Mouse (Mus musculus): ENCODE data around the gene Spag6. TPM values are rescaled to one million over a fixed set of nuclear protein-coding genes. Genes with fewer than 3 reads are reported as not detected.

Spag6 gene
- polyA plus RNA-seq, 1 experiment from 2014 or later: not detected

GRCm38 (mm10) chr2:18697591-18698244, 3.9 kb downstream of the Spag6 start:
- ATAC-seq (ENCODE audit: insufficient number of reproducible peaks, low FRiP score, low TSS enrichment, low read depth) (no peak), DNase-seq (ENCODE audit: low spot score) (peak; percentile 37)
- no peak overlapping the region for H3K27ac ChIP-seq (replicated peaks; ENCODE audit: low read depth, low read length)
- no peak overlapping the region for H3K4me2 ChIP-seq (ENCODE audit: low read depth, severe bottlenecking)
- H3K36me3 ChIP-seq (ENCODE audit: control insufficient read depth, insufficient read depth, low read length): no peaks in the 10 kb centered on the region
- H3K9me3 ChIP-seq (ENCODE audit: control insufficient read depth, low read length): no peaks in the 10 kb centered on the region
- no peak overlapping the region for H3K4me3 ChIP-seq (ENCODE audit: low read depth, low read length)
- H3K27me3 ChIP-seq (ENCODE audit: control insufficient read depth, insufficient read depth, low read length): peaks cover 46% of the 10 kb centered on the region
- H3K9ac ChIP-seq (ENCODE audit: low read length): no peak overlapping the region
- 3% methylated on average over 4 of the region's 4 CpGs for WGBS
- H3K4me1 ChIP-seq (ENCODE audit: control insufficient read depth, insufficient read depth, low read length): 0 out of 2 replicates have a peak, but pooled peaks cover 5% of the 10 kb centered on the region

DNA sequence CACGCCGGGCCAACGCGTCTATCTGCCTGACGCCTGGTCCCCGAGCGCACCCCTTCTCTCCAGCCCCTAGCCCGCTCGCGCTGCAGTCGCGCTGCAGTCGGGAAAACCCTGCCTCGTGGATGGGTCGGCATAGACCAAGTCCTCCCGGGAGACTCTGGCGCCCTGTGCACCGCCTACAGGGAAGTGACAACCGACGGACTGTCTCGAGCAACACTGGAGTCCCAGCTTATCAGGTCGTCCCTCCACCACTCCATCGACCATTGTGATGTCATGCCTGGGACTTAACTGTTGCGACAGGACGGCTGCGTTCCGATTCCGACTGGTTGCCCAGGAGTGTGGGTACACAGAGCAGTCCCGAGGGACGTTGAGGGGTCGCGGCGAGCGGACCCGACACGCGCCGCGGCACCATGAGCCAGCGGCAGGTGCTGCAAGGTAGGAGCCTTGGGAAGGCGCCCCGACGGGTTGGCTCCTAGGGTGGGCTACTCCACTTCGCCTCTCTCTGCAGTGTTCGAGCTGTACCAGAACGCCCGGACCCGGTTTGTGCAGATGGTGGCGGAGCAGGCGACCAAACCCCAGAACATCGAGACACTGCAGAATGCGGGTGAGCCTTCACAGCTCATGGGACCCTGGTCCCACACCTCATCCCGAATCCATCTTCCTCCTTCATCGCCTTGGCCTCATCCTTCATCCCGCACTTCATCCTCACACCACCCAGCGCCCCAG, 5.0 kb downstream of the Spag6 start:
- Histone ChIP-seq H3K27me3 (ENCODE audit: control insufficient read depth, insufficient read depth, low read length) (peaks cover 42% of the 10 kb centered on the region), H3K9me3 (ENCODE audit: control insufficient read depth, low read length) (no peaks in the 10 kb centered on the region), H3K27ac (replicated peaks; ENCODE audit: low read depth, low read length) (no peak overlapping the region), H3K36me3 (ENCODE audit: control insufficient read depth, insufficient read depth, low read length) (no peaks in the 10 kb centered on the region), H3K4me3 (ENCODE audit: low read depth, low read length) (0 out of 2 replicates have a peak overlapping the region, but pooled peaks have one; percentile 5), H3K9ac (ENCODE audit: low read length) (no peak overlapping the region), H3K4me2 (ENCODE audit: low read depth, severe bottlenecking) (no peak overlapping the region; the same call in 1 of the 2 replicates), H3K4me1 (ENCODE audit: control insufficient read depth, insufficient read depth, low read length) (0 out of 2 replicates have a peak, but pooled peaks cover 5% of the 10 kb centered on the region)
- WGBS: under 1% methylated on average over 56 of the region's 56 CpGs
- ATAC-seq (ENCODE audit: insufficient number of reproducible peaks, low FRiP score, low TSS enrichment, low read depth) (no peak), DNase-seq (ENCODE audit: low spot score) (peak; percentile 68)

DNA sequence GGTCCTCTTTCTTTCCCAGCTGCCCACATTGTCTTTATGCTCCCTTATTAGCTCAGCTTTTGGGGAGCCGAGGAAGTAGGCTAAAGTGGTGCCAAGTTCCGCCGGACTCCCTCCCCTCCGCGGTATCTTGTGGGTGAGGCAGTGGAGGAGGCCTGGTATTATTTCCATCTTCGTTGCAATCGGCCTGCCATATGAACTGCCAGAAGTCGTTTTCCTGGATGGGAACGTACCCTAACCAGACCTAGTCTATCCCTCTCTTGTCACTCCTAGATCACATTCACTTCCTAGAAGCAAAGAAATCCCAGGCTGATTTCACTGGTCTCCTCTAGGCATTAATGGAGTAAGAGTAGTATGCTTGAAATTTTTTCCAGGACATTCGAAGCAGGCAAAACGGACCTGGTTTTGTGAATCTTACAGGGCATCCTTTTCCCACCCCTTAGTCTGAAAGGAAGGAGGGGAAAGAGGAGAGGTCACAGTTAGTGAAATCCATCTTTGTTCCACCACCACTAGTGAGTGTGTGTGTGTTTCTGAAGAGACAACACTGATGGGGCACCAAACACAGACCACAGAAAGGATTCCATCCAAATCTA, 5.7 kb downstream of the Spag6 start:
- Histone ChIP-seq H3K27ac (replicated peaks; ENCODE audit: low read depth, low read length) (no peak overlapping the region), H3K9ac (ENCODE audit: low read length) (no peak overlapping the region), H3K4me2 (ENCODE audit: low read depth, severe bottlenecking) (no peak overlapping the region), H3K27me3 (ENCODE audit: control insufficient read depth, insufficient read depth, low read length) (peaks cover 42% of the 10 kb centered on the region), H3K4me3 (ENCODE audit: low read depth, low read length) (no peak overlapping the region), H3K36me3 (ENCODE audit: control insufficient read depth, insufficient read depth, low read length) (no peaks in the 10 kb centered on the region), H3K9me3 (ENCODE audit: control insufficient read depth, low read length) (no peaks in the 10 kb centered on the region), H3K4me1 (ENCODE audit: control insufficient read depth, insufficient read depth, low read length) (0 out of 2 replicates have a peak, but pooled peaks cover 5% of the 10 kb centered on the region)
- no peak for ATAC-seq (ENCODE audit: insufficient number of reproducible peaks, low FRiP score, low TSS enrichment, low read depth)
- DNase-seq (ENCODE audit: low spot score): peak; percentile 30
- WGBS: under 1% methylated on average over 11 of the region's 11 CpGs

GRCm38 (mm10) chr2:18710356-18710755, 16.5 kb downstream of the Spag6 start:
- Histone ChIP-seq H3K9ac (ENCODE audit: low read length) (no peak overlapping the region), H3K36me3 (ENCODE audit: control insufficient read depth, insufficient read depth, low read length) (no peaks in the 10 kb centered on the region), H3K27ac (replicated peaks; ENCODE audit: low read depth, low read length) (no peak overlapping the region), H3K4me2 (ENCODE audit: low read depth, severe bottlenecking) (no peak overlapping the region), H3K27me3 (ENCODE audit: control insufficient read depth, insufficient read depth, low read length) (peaks cover 4% of the 10 kb centered on the region; the same call in 1 of the 2 replicates), H3K9me3 (ENCODE audit: control insufficient read depth, low read length) (no peaks in the 10 kb centered on the region), H3K4me3 (ENCODE audit: low read depth, low read length) (no peak overlapping the region), H3K4me1 (ENCODE audit: control insufficient read depth, insufficient read depth, low read length) (no peaks in the 10 kb centered on the region)
- 85% methylated on average over 3 of the region's 3 CpGs for WGBS
- DNase-seq (ENCODE audit: low spot score) (no peak), ATAC-seq (ENCODE audit: insufficient number of reproducible peaks, low FRiP score, low TSS enrichment, low read depth) (no peak)

- DNase-seq (ENCODE audit: low spot score) (no peak), ATAC-seq (ENCODE audit: insufficient number of reproducible peaks, low FRiP score, low TSS enrichment, low read depth) (no peak)
- no peaks in the 10 kb centered on the region for H3K36me3 ChIP-seq (ENCODE audit: control insufficient read depth, insufficient read depth, low read length)
- no peak overlapping the region for H3K27ac ChIP-seq (replicated peaks; ENCODE audit: low read depth, low read length)
- no peak overlapping the region for H3K9ac ChIP-seq (ENCODE audit: low read length)
- 61% methylated on average over 2 of the region's 2 CpGs for WGBS
- H3K27me3 ChIP-seq (ENCODE audit: control insufficient read depth, insufficient read depth, low read length): no peaks in the 10 kb centered on the region
- H3K4me2 ChIP-seq (ENCODE audit: low read depth, severe bottlenecking): no peak overlapping the region
- H3K4me3 ChIP-seq (ENCODE audit: low read depth, low read length): no peak overlapping the region
- no peaks in the 10 kb centered on the region for H3K9me3 ChIP-seq (ENCODE audit: control insufficient read depth, low read length)
- no peaks in the 10 kb centered on the region for H3K4me1 ChIP-seq (ENCODE audit: control insufficient read depth, insufficient read depth, low read length)
These were observed 19.2 kb downstream of the Spag6 start for GRCm38 (mm10) chr2:18713071-18713470.

DNA sequence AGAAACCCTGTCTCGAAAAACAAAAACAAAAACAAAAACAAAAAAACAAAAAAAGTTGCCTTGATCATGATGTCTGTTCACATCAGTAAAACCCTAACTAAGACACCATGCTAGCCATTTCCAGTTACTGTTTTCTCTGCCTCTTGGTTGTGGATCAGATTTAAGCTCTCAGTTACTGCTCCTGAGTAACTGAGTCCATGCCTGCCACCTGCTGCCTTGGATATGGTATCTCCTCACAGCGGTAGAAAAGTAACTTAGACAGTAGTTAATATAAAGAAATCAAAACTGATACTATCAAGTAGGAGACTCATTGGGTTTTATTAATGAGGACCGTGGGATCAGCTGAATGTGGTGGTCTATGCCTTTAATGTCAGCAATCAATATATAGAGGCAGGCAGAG, 20.5 kb downstream of the Spag6 start:
- Histone ChIP-seq H3K4me1 (ENCODE audit: control insufficient read depth, insufficient read depth, low read length) (no peaks in the 10 kb centered on the region), H3K4me2 (ENCODE audit: low read depth, severe bottlenecking) (no peak overlapping the region), H3K27me3 (ENCODE audit: control insufficient read depth, insufficient read depth, low read length) (no peaks in the 10 kb centered on the region), H3K36me3 (ENCODE audit: control insufficient read depth, insufficient read depth, low read length) (no peaks in the 10 kb centered on the region), H3K9ac (ENCODE audit: low read length) (no peak overlapping the region), H3K9me3 (ENCODE audit: control insufficient read depth, low read length) (no peaks in the 10 kb centered on the region), H3K27ac (replicated peaks; ENCODE audit: low read depth, low read length) (no peak overlapping the region), H3K4me3 (ENCODE audit: low read depth, low read length) (no peak overlapping the region)
- WGBS: 81% methylated on average over 3 of the region's 3 CpGs
- ATAC-seq (ENCODE audit: insufficient number of reproducible peaks, low FRiP score, low TSS enrichment, low read depth) (no peak), DNase-seq (ENCODE audit: low spot score) (no peak)

GRCm38 (mm10) chr2:18718521-18718920, 24.7 kb downstream of the Spag6 start:
- H3K36me3 ChIP-seq (ENCODE audit: control insufficient read depth, insufficient read depth, low read length): no peaks in the 10 kb centered on the region
- DNase-seq (ENCODE audit: low spot score) (no peak), ATAC-seq (ENCODE audit: insufficient number of reproducible peaks, low FRiP score, low TSS enrichment, low read depth) (no peak)
- no peaks in the 10 kb centered on the region for H3K9me3 ChIP-seq (ENCODE audit: control insufficient read depth, low read length)
- WGBS: 75% methylated on average over 4 of the region's 4 CpGs
- H3K27ac ChIP-seq (replicated peaks; ENCODE audit: low read depth, low read length): no peak overlapping the region
- no peak overlapping the region for H3K4me3 ChIP-seq (ENCODE audit: low read depth, low read length)
- H3K4me2 ChIP-seq (ENCODE audit: low read depth, severe bottlenecking): no peak overlapping the region
- no peak overlapping the region for H3K9ac ChIP-seq (ENCODE audit: low read length)
- no peaks in the 10 kb centered on the region for H3K27me3 ChIP-seq (ENCODE audit: control insufficient read depth, insufficient read depth, low read length)
- H3K4me1 ChIP-seq (ENCODE audit: control insufficient read depth, insufficient read depth, low read length): no peaks in the 10 kb centered on the region

DNA sequence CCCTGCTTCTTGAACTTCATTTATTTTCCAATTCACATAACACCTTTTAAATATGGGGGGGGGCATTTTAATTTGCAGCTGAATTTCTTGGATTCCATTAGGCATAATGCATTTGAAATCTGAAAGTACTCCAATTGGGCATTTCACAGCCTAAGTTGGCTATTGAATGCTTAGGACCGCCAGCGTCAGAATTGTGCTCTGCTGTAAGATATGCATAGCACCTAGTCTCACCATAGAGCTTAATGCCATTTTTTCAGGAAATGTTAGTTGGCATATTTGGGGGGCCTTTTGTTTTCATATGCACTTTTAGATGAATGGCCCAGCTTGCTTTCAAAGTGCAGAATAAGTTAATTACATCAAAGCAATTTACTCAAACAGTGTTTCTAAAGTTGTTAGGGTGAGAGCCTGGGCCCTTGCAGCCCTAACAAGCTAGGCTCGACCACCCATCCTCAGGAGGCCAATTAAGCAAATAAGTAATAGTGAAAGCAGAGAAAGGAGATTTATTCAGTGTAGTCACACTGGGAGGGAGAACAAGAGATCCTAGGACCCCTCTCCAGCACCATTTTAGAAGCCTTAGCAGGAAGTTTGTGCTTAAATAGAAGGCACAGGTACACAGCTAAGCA, 28.5 kb downstream of the Spag6 start:
- ATAC-seq (ENCODE audit: insufficient number of reproducible peaks, low FRiP score, low TSS enrichment, low read depth) (no peak), DNase-seq (ENCODE audit: low spot score) (no peak)
- Histone ChIP-seq H3K27me3 (ENCODE audit: control insufficient read depth, insufficient read depth, low read length) (no peaks in the 10 kb centered on the region), H3K9me3 (ENCODE audit: control insufficient read depth, low read length) (no peaks in the 10 kb centered on the region), H3K36me3 (ENCODE audit: control insufficient read depth, insufficient read depth, low read length) (no peaks in the 10 kb centered on the region), H3K4me3 (ENCODE audit: low read depth, low read length) (no peak overlapping the region), H3K4me2 (ENCODE audit: low read depth, severe bottlenecking) (no peak overlapping the region), H3K9ac (ENCODE audit: low read length) (no peak overlapping the region), H3K4me1 (ENCODE audit: control insufficient read depth, insufficient read depth, low read length) (no peaks in the 10 kb centered on the region), H3K27ac (replicated peaks; ENCODE audit: low read depth, low read length) (no peak overlapping the region)
- WGBS: 56% methylated on average over 3 of the region's 3 CpGs

All from limb, embryonic 11.5 days (tissue).